Mouse (Mus musculus) neutrophil, adult 65 days (primary cell): ENCODE data around the gene Il22ra1. TPM values are rescaled to one million over a fixed set of nuclear protein-coding genes. Genes with fewer than 3 reads are reported as not detected.

Experiments used
- total RNA-seq: library from RNA; stranded (reverse); gene quantifications from 2 replicates; pipeline ENCODE4 v1.2.4, GENCODE M21; 2023

The Il22ra1 gene
- not detected in 2 replicates for total RNA-seq

GRCm38 (mm10) chr4:135727817-135728216, at the start of gene Il22ra1:
Gene Il22ra1, plus strand, starts transcription at chr4:135728172.

DNA sequence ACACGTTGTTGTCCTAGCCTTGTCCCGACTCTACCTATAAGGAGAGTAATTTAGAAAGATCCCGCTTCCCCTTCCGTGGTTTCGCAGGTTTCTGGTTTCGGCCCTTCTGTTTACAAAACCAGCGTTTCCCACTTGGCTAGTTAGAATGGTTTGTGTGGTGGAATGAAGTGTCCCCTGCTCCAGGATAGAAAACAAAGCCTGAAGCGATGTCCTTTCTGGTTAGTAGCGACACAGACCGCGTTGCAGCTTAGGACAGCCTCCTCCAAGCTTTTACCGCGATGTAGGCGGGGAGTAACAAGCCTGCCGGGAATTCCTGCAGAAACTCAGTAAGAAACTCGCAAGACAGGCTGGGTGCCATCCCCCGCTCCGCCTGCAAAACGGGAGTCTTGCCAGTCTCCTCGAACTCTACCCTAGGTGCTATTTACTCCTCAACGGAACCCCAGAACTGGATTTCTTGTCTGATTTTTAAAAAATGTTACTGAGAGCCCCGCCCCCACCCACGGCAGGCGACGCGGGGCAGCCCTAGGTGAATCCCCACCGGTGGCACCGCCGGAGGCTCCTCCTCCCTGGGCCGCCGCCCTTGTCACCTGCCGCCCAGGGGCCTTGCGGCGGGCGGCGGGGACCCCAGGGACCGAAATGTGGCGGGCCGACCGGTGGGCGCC, 41.9 kb upstream of the Il22ra1 start, which contains the start of gene Ifnlr1:
TSS of gene Ifnlr1 (plus strand) at position 382 of the 662 bp plus-strand sequence.

GRCm38 (mm10) chr4:135759356-135759976, 31.5 kb downstream of the Il22ra1 start, which contains the start of gene Myom3:
Gene Myom3, plus strand, starts transcription at chr4:135759715.

Other genes with a start within 250 kb of the Il22ra1 start
- not detected in 2 replicates for gene Stpg1, start 233.4 kb upstream of the Il22ra1 start, total RNA-seq
- 18.2 and 25.6 TPM in 2 replicates for gene Nipal3, start 233.1 kb upstream of the Il22ra1 start, total RNA-seq
- gene Grhl3, start 154.5 kb upstream of the Il22ra1 start, total RNA-seq: not detected in 2 replicates
- gene Ifnlr1, start 41.9 kb upstream of the Il22ra1 start, total RNA-seq: 44.1 and 52.9 TPM in 2 replicates
- gene Myom3, start 31.5 kb downstream of the Il22ra1 start, total RNA-seq: not detected in 2 replicates
- gene Srsf10, start 127.6 kb downstream of the Il22ra1 start, total RNA-seq: 68.3 and 87.2 TPM in 2 replicates
- 108 and 115 TPM in 2 replicates for gene Pnrc2, start 145.7 kb downstream of the Il22ra1 start, total RNA-seq
- 42.6 and 49.2 TPM in 2 replicates for gene Cnr2, start 167.2 kb downstream of the Il22ra1 start, total RNA-seq
- 94.8 and 113 TPM in 2 replicates for gene Fuca1, start 192.6 kb downstream of the Il22ra1 start, total RNA-seq
- 54.9 and 66.8 TPM in 2 replicates for gene Hmgcl, start 218.3 kb downstream of the Il22ra1 start, total RNA-seq
- 18.3 and 18.8 TPM in 2 replicates for gene Gale, start 235.6 kb downstream of the Il22ra1 start, total RNA-seq
- 98.8 and 101 TPM in 2 replicates for gene Lypla2, start 244.5 kb downstream of the Il22ra1 start, total RNA-seq